Mouse (Mus musculus) stomach, postnatal 0 days (tissue): ENCODE results near the gene Rsph1.

Experiments used
- CTCF ChIP-seq: IDR thresholded peaks from 2 replicates; pipeline ENCODE4 v1.5.1; 2016; ENCODE audit warnings: antibody characterized with exemption, low read depth, mild to moderate bottlenecking, moderate library complexity
- EP300 ChIP-seq: optimal IDR thresholded peaks from 2 replicates; pipeline ENCODE3; 2016; ENCODE audit warnings: antibody characterized with exemption

DNA sequence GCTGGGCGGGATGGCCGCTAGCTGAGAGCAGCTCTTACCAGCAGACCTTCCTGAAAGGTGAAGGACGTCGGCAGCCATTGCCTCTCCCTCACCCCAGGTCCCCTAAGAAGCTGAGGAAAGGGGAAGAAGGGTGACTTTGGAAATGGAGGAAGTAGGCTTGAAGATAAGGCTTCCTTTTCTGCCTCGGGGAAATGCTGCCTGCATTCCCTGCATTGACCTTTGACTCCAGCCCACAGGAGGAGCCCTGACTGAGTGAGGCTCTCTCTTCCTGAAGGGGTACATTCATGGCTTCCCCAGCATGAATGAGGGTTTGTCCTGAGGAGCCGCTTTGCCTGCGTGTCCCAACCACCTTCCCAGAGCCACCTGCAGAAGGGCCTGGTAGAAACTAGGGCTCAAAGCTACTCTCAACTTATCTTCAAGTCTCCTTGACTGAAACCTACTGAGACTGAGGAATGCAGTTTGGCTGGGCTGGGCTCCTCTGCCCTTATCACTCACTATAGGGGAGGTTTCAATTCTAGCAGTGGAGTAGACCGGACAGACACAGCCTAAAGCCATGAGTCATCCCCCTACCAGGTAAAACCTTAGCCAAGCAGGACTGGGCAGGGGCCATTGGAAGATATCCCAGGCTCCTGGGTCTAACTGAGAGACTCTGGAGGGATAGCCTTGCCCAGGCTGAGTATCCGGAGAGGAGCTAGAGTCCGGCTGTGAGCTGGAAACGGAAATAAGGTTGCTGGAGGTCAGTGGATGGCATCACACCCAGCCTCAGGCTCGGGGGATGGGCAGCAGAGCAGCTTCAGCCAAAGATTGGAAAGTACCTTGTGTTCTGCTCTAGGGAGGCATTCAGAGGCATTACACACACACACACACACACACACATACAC is 28.0 kb upstream of the Rsph1 start:
- TF ChIP-seq CTCF (no peak), EP300 (no peak)
